Mouse (Mus musculus): Measurements from ENCODE around the gene Maged1. TPM values are rescaled to one million over a fixed set of nuclear protein-coding genes. Genes with fewer than 3 reads are reported as not detected.
"Not testable (repeated sequence)": the region's sequence is repeated elsewhere in the genome, so short reads cannot be mapped to it uniquely, and the experiment has no call there.

Maged1 gene
- total RNA-seq (2022), result 100 to 1,000 TPM; 460 to 476 (median 472) TPM

DNA sequence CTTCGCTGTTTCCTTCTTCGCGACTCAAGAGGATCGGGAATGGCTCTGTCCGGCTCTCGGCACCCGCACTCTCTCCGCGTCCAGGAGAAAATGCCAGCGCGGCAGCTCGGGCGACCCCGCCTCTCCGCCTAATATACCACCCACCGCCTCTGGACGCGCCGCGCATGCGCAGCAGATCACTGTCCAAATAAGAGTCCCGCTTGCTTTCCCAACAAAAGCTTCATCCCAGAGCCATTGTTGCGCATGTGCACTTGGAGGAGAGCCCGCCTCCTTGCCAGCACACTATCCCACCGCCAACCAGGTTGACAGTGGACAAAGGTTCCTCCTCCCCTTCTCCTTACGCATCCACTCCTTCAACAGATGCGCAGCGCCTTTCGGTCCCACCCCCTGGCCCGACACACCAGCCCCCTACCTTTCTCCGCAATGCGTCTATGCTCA, at the start of gene Maged1:
Gene Maged1, minus strand, starts transcription at position 226 of the 438 bp plus-strand sequence.
- DNase-seq (ENCODE audit: low spot score in 2 of 2), result peak; percentile 77 to 95

- no peak for DNase-seq (ENCODE audit: low spot score in 2 of 2)
Measured at GRCm38 (mm10) chrX:94580251-94580650, 38.3 kb upstream of the Maged1 start.

GRCm38 (mm10) chrX:94564694-94565093, 22.8 kb upstream of the Maged1 start:
- DNase-seq (ENCODE audit: low spot score in 2 of 2), result no peak

GRCm38 (mm10) chrX:94562392-94562791, 20.4 kb upstream of the Maged1 start:
- DNase-seq (ENCODE audit: low spot score in 2 of 2), result no peak

DNA sequence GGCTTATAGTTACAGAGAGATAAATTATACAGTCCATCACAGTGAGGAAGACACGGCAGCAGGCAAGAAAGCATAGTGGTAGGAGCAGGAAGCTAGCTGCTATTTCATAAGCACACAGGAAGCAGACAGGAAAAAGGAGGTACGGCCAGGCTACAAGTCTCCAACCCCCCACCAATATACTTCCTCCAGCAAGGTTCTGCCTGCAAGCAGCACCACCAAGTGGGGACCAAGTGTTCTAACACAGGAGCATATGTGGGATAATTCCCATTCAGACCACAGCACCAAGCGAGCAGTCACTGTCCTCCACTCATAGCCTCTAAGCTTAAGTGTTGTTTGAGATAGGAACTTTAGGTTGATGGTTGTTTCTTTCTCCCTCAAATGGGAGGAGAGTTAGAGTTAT, 6.3 kb upstream of the Maged1 start:
- DNase-seq (ENCODE audit: low spot score in 2 of 2), result no peak

- no peak for DNase-seq (ENCODE audit: low spot score in 2 of 2)
Measured at GRCm38 (mm10) chrX:94545941-94546340, 4.0 kb upstream of the Maged1 start.

- DNase-seq (ENCODE audit: low spot score in 2 of 2), result no peak
Measured at GRCm38 (mm10) chrX:94544923-94545322, 3.0 kb upstream of the Maged1 start.

GRCm38 (mm10) chrX:94542536-94542935, 593 bp upstream of the Maged1 start:
- DNase-seq (ENCODE audit: low spot score in 2 of 2), result peak in 1 of 2 experiments; percentile 6

- DNase-seq (ENCODE audit: low spot score in 2 of 2), result no peak
Measured at GRCm38 (mm10) chrX:94541206-94541605, 737 bp downstream of the Maged1 start.

DNA sequence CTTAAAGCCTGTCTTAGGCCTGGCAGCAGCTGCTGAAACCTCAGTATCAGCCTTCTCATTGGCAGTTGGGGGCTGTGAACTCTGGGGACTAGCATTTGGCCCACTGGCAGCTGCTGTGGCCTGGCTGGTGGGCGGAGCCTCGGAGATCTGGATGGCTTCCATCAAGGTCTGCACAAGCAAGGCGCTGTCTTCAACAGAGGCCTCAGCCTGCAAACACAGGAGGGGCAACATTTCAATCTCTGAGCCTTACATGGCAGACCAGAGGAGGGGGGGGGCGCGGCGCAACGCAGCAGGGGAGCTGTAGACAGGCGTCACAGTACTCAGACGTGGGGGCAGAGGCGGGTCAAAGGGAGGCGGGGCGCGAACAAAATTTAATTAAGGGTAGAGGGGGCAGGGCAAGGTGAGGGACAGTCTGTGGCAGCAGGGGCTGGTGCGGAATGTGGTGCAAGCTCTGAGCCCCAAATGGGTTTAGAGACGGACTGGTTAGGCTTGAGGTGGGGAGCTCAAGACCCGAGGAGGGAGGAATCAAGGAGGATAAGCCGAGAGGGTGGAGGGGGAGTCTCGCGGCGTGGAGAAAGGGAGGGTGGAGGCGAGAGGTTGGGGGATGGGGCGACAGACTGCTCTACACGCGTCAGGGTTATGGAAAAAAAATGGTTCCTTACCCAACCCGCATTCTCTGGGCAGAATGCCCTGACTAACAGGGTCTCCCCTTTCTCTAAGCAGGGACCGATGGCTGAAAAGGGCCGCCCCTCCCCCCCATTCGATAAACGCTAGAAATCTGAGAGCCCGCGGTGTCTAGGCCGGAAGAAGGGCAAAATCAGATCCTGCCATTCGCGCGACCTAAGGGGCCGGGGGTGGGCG, 1.4 kb downstream of the Maged1 start:
- DNase-seq (ENCODE audit: low spot score in 2 of 2), result peak; percentile 8 to 40

GRCm38 (mm10) chrX:94534346-94534745, 7.6 kb downstream of the Maged1 start:
- DNase-seq (ENCODE audit: low spot score in 2 of 2), result no peak

- DNase-seq (ENCODE audit: low spot score in 2 of 2), result no peak
Measured at GRCm38 (mm10) chrX:94530301-94530700, 11.6 kb downstream of the Maged1 start.

GRCm38 (mm10) chrX:94522166-94522565, 19.8 kb downstream of the Maged1 start:
- DNase-seq (ENCODE audit: low spot score in 2 of 2), result no peak

DNA sequence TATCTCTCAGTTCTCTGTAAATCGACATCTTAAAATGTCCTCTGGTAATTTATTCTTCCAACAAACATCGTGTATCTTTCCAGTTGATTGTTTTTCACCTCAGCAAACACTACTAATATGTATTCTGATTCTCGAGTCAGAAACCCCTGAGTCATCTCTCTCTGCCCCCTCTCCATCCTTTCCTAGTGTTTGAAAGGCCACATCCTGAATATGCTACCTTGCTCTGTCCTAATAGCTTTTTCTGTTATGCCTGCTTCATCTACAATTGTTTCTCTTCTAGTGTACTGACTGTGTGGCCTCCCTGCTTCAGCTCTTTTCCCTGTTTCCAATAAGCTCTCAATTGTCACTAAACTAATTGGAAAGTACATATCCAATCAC, 33.5 kb downstream of the Maged1 start:
- DNase-seq (ENCODE audit: low spot score in 2 of 2), result no peak

DNA sequence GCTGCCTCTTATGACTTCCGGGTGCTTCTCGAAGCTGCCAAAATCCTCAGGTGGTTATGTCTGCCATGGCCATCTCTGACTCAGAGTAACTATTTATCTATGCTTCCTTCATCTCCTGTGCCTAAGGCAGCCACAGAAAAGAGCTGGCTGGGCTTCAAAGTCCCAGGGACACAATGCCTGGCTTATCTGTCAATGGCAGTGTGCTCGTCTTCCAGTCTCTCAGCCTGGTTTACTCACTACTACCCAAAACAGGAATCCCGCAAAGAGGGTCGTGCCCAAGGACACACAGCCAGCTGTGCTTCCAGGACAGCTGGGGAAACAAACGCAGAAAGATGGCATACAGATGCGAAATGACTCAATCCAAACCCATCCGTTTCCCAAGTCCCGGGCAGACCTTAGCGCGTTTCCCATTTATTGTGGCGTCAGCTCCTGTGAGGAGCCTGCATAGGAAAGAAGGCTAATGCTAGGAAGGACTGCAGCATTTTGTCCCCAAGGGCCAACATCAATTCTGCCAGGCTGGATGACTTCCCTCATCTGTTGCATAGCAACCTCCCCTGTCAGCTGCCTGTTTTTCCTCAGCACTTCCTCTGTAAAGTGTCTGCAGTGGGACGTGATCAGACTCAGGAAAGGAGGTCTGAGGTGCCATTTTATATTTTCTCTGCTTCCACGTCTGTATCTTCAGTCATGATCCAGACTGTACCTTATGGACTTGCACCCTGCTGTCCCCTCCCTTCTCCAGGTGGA, 34.1 kb downstream of the Maged1 start:
- DNase-seq (ENCODE audit: low spot score in 2 of 2), result not testable (repeated sequence)

DNA sequence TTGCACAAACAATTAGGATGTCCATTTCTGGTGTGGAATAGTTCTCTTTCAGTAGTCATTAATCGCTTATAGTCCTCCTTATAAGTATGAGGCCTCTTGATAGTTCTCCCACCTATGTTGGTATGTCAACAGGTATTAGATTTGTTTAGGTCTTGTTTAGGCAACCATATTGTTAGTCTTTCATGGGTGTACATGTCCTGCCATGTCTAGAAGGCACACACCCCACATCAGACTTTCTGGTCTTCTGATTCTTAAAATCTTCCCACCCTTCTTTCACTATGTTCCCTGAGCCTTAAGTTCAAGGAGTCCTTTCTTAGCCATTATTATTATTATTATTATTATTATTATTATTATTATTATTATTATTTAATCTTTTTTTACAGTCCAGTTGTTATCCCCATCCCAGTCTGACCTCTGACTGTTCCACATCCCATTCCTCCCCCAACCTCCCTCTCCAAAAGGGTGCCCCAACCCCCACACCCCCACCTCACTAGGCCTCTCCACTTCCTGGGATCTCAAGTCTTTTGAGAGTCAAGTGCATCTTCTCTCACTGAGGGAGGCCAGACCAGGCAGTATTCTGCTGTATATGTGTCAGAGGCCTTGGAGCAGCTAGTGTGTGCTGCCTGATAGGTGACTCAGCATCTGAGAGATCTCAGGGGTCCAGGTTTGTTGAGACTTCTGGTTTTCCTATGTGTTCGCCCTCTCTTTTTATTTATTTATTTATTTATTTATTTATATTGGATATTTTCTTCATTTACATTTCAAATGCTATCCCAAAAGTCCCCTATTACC, 55.7 kb downstream of the Maged1 start:
- no peak for DNase-seq (ENCODE audit: low spot score in 2 of 2)

Other genes starting within 250 kb of the Maged1 start
- gene Fam90a1b, start 175.4 kb downstream of the Maged1 start, total RNA-seq (2022), result under 1 TPM in 3 of 4 experiments, not detected in 1; 0.13 to 0.40 (median 0.27) TPM
- gene Apoo, start 175.0 kb downstream of the Maged1 start, total RNA-seq (2022), result 10 to 100 TPM; 52.8 to 83.6 (median 67.5) TPM
- gene Gspt2, start 93.9 kb upstream of the Maged1 start, total RNA-seq (2022), result 10 to 100 TPM; 27.7 to 32.8 (median 29.7) TPM
- gene Zxdb, start 182.4 kb upstream of the Maged1 start, total RNA-seq (2022), result 10 to 100 TPM; 20.0 to 26.2 (median 23.6) TPM